Mouse (Mus musculus): ENCODE data around the gene Eps15l1.

The Eps15l1 gene

DNA sequence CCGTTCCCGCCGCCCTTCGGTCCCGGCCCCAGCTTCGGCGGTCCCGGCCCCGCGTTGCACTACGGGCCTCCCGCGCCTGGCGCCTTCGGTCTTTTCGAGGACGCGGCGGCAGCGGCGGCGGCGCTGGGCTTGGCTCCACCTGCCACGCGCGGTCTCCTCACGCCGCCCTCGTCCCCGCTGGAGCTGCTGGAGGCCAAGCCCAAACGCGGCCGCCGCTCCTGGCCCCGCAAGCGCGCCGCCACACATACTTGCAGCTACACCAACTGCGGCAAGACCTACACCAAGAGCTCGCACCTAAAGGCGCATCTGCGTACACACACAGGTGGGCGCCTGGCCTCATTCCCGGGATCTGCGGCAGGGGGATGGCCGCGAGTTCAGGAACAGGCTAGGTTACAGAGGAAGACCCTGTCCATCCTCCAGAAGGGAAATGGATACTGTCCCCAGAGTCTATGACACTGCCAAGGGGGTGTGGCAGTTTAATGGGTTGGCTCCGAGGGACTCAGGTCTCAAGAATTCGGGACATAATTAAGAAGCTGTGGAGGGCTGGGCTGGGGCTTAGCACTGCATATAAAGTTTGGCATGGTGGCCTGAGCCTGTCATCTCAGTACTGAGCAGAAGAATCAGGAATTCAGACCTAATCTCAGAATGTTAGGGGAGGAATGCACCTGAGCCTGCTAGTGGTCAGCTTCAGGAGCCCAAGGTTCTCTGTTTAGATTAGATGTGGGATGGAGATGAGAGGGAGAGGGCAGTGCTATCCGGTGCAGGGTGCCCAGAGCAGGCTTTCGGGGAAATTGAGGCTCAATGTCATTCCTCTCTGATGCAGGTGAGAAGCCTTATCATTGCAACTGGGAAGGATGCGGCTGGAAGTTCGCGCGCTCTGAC lies 101.1 kb downstream of the Eps15l1 start:
- peak; percentile 40 for DNase-seq (ENCODE audit: low spot score)

DNA sequence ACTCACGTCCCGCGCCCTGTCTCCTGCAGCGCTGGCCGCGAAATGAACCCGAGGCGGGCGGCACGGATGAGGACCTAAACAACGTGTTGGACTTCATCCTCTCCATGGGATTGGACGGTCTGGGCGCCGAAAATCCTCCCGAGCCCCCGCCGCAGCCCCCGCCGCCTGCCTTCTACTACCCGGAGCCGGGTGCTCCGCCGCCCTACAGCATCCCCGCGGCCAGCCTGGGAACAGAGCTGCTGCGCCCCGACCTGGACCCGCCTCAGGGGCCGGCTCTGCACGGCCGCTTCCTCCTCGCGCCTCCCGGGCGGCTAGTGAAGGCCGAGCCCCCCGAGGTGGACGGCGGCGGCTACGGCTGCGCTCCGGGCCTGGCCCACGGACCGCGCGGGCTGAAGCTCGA lies 101.9 kb downstream of the Eps15l1 start:
- DNase-seq (ENCODE audit: low spot score) = no peak

DNA sequence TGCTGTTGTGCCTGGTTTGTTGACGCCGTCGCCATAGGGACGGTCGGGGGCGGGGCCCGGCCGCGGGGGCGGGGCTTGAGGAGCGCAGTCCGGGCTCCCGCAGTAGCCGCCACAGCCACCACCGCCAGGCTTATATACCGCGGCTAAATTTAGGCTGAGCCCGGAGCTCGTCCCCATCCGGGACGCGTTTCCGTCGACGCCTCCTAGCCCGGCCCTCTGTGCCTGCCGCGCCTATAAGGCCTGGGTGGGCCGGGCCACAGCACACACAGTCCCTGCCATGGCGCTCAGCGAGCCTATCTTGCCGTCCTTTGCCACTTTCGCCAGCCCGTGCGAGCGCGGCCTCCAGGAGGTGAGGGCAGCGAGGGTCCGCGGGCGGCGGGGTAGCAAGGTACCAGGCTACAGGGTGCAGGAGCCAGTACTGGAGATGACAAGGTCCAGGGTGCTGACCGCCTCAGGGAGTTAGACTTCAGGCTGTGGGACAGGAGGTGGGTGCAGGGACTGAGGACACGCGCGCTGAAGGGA lies 102.4 kb downstream of the Eps15l1 start, which contains the start of gene Klf2:
Gene Klf2, plus strand, starts transcription at position 233 of the 522 bp plus-strand sequence.
- DNase-seq (ENCODE audit: low spot score) = peak; percentile 100

DNA sequence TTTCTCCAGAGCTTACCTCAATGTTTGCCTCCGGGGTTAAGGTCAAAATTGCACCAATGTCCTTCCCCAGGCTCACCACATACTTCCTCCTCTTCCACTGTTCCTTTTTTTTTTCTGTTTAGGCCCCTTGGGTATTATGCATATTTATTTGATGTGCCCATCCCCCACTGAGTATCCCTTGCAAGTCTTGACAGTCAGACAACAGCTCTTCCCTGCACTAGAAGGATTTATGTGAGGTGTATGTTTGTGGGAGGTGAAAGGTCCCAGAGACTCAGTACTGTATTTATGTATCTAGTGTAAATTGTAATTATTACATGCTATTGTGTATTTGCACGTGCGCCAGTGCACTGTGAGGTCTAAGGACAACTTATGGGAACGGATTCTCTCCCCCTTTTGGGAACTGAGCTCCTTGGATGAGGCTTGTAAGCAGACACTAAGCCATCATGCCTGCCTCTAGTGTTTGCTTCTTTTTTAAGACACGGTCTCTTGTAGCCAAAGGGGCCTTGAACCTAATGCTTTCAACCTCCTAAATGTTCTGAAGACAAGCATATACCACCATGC lies 103.4 kb downstream of the Eps15l1 start:
- DNase-seq (ENCODE audit: low spot score) = peak; percentile 64

DNA sequence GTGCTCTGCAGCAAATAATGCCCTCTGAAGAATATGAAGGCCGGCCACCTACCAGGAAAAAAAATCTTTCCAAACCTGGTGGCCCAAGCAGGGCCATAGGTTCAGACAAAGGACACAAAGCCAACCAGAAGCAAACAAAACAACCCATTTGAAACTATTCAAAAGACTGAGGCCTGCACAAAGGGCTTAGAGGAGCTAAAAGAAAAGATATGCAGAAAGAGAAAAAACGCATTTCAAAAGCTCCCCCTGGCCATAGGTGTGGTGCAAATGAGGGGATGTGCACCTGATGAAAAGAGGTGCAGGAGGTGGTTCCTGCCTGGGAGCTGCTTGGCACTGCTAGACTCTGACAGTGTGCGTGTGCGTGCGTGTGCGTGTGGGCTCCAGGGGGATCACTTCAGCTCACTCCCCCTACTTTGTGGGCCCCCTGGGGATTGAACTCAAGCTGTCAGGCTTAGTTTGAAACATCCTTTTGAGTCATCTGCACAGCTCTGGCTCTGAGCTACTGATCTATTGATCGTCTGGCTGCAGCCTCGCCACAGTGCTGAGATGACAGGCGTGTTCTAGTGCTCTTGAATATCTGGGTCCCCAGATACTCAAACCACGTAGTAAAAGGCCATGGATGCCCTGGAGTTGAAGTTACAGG lies 105.1 kb downstream of the Eps15l1 start:
- DNase-seq (ENCODE audit: low spot score) = no peak

DNA sequence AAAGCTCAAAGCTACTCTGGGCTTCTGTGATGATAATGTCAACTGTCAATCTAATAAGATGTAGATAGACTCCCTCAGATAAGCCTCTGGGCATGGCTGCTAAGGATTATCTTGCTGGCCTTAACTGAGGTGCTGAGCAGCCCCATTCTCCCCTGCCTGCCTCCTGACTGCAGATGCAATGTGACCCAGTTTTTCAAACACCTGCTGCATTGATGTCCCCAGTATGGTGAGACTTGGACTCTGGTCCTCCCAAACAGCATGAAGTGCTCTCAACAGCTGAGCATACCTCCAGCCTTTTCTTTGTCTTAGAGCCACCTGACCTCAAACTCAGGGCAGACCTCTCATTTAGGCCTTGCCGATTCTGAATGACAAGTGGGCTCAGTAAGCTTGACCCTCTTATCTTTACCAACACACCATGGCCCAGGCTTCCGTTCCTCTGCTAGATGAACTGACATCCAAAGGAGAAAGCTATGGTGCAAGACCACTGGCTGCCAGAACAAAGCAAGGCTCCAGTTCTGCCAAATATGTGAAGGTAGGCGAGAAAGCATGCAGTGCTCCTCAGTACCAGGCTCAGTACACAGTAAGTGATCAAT lies 108.2 kb downstream of the Eps15l1 start:
- DNase-seq (ENCODE audit: low spot score) = no peak

DNA sequence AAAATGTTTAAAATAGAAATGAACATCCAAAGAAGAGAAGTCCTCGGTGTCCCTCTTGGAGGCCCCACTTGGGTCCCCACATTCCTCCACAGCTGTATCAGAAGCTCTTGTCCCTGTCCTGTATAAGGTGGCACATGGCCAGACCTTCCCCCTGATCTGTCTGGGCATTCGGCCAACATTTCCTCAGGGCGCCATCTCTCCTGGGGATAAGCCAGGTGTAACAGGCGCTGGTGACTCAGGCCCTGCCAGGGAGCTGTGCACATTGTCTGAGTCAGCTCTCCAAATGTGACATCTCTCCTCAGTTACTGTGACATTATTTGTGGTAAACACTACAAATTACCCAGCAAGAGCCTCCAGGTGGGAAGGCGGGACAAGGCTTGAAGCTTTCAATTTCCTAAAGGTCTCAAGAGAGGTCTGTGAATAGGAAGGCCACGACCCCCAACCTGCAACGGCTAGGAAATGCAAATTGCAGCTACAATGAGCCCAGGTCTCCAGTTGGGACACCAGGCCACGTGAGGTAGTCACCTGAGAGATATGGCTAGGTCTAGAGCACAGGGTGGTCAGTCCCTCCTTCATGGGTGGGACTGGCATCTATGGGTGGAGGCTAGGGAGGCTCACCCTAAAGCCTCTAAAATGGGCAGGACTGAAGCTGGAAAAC lies 110.3 kb downstream of the Eps15l1 start:
- DNase-seq (ENCODE audit: low spot score) = no peak

DNA sequence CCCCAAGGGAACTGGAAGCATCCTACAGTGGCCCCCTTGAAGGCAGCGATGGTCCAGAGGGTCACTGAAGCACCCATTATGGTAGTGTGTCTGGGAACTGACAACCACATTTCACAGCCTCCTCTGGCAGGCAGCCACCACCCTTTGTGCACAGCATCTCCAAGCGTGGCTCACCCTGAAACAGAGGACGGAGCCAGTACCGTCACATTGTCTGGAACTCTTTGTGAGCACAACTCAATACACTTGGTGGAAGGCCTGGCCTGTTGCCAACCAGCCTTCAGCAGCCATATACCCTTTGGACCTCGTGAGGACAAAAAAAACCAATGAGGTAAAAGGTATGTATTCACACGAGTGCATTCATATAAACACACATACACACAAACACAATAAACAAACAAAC lies 113.0 kb downstream of the Eps15l1 start:
- peak; percentile 49 for DNase-seq (ENCODE audit: low spot score)

DNA sequence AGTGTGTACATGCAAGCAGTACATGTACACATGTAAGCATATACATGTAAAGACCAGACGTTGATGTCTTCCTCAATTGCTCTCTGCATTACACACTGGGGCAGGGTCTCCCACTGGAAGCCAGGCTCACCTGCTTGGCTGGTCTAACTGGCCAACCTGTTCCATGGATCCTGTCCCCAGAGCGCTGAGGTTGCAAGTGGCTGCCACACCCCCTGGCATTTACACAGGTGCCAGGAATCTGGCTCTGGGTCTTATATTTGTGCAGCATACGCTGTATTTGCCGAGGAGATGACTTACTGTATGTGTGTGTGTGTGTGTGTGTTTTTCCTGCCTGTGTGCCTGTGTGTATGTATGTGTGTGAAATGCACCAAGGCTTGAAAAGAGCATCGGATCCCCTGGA lies 114.3 kb downstream of the Eps15l1 start:
- no peak for DNase-seq (ENCODE audit: low spot score)

DNA sequence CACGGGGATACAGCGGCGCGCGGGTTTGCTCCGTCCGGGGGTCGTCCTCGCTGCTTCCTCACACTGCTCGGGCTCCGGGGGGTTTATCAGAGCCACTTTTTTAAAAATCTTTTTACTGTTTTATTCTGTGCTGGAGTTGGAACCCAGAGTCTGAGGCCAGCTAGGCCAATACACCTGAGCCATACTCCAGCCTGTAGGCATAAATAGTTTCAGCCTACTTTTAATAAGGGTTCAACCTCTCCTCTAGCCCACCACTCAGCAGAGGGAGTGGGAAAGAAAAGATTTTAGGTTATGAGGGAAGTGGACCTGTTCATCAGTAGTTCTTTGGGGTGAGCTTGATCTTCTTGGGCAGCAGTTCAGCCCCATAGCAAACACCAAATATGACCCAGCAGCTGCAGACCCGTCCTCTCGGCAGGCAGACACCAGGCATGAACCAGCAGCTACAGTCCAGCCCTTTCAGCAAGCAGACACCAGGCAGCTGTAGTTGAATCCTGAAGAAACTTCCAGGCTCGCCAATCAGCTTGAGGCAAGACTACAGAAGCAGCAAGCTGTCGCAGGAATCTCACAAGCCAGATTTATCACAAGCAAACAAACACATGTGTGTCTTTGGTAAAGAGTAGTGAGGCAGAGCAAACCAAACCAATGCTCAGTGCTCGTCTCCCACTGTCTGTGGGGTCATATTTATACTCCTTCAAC lies 115.9 kb downstream of the Eps15l1 start, which contains the start of gene Gm10282:
Gene Gm10282, minus strand, starts transcription at position 51 of the 696 bp plus-strand sequence.
- no peak for DNase-seq (ENCODE audit: low spot score)

DNA sequence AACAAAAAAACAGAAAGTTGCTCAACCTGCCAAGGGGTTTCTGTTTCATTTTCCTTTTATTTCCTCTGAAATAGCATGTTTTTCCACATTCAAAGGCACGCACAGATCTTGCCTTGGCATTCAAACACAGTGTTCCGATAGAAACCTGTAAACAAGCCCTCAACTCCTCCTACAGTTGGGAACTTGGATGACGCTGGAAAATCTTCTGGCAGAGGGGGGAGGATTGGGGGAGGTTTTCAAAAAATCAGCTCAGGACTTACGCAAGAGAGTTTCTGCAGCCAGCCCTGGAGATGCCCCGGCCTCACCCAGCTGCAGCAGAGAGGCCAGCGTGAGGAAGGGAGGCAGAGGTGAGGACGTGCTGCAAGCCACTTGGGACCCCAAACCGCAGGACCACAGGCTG lies 117.6 kb downstream of the Eps15l1 start:
- DNase-seq (ENCODE audit: low spot score) = peak; percentile 91

DNA sequence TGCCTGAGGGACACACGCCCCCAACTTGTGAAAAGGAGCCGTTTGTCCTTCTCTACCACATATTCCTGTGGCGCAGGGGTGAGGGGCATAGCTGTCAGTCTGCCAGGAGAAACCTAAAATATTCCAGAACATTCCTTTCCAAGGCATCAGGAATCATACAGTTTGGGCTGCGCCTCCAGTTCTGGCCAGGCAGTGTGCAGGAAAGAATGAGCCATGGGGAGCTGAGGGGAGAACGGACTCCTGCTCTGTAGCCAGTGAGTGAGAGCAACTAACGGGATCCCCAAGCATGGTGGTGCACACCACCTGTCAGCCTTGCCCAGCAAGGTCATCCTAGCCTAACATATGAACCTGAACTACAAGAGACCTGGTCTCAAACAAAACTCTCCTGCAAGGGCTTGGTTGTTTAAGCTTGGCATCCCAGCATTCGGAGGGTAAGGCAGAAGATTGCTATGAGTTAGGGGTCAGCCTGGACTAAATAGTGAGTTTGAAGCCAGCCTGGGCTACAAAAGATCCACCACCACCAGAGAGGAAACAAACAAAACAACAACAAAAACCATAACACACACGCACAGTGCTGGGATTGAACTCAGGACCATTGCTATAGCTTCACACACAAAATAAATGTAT lies 118.2 kb downstream of the Eps15l1 start:
- no peak for DNase-seq (ENCODE audit: low spot score)

DNA sequence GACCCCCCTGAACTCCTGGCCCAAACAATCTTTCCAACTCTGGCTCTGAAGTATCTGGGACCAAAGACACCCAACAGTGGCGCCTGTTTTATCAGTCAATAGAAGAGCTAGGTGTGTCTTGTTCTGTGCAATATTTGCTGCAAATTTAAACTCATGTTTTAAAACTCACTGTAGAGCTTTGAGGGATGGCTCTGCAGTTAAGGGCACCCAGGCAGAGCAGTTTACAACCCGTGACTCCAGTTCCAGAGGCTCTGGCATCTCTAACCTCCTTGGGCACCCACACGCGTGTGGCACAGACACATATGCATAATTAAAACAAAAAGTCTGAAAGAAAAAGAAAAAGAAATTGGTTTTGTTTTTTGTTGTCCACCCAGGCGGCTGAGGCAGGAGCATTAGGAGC lies 119.8 kb downstream of the Eps15l1 start:
- DNase-seq (ENCODE audit: low spot score) = no peak

DNA sequence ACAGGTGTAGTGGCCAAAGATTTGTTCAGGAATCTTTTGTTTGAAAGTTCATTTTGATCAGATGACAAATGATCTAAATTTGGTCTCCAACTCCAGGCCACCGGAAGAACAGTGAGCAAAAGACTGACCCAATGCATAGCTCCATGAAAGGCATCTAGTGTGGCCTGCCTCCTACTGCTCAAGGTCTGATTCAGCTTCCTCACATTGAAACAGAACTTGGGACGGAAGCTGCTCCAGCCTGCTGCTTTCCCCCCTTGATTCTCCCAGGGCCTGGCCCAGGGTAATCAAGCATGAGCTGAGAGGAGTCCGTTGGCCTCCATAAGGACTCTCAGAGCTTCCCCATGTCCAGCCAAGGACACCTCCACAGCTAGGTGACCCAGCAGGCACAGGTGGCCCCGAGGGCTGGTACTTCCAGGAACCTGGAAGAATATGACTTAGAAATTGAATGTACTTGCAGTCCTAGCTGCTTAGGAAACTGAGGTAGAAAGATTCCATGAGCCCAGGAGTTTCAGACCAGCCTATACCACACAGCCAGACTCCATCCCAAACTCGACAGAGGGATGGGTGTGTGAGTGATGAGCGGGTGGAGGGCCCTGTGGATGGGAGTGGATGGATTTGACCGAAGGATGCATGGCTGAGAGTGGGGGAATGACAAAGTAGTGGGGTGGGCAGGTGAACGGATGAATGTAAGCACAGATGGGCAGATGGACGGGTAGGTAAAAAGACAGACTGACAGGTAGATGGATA lies 120.4 kb downstream of the Eps15l1 start:
- DNase-seq (ENCODE audit: low spot score) = no peak

DNA sequence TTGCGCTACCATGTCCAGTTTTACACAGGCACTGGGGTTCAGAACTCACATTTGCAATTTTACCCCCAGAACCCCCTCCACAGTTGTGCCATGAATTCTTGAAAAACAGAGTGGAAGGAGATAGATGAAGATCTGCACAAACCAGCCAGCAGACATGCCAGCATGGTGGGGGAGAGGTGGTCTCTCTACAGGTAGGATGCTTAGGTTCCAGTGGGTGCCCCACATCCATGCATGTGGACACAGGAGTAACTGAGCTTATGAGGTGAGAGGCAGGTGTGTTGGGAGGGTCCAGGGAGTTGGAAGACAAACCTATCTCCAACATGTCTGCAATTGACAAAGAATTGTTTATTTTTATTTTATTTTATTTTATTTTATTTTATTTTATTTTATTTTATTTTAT lies 122.3 kb downstream of the Eps15l1 start:
- DNase-seq (ENCODE audit: low spot score) = no peak

DNA sequence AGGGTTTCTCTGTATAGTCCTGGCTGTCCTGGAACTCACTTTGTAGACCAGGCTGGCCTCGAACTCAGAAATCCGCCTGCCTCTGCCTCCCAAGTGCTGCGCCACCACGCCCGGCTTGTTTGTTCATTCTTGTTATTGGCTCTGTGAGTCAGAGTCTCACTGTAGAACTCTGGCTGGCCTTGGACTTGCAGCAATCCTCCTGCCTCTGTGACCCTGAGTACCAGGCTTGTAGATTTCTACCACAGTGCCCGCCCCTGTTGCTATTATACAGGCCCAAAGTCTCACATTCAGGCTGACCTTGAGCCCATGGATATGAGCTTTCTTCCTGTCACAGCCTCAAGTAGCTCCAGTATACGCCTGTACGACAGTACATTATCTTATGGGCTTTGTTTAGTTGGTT lies 124.7 kb downstream of the Eps15l1 start:
- DNase-seq (ENCODE audit: low spot score) = no peak

DNA sequence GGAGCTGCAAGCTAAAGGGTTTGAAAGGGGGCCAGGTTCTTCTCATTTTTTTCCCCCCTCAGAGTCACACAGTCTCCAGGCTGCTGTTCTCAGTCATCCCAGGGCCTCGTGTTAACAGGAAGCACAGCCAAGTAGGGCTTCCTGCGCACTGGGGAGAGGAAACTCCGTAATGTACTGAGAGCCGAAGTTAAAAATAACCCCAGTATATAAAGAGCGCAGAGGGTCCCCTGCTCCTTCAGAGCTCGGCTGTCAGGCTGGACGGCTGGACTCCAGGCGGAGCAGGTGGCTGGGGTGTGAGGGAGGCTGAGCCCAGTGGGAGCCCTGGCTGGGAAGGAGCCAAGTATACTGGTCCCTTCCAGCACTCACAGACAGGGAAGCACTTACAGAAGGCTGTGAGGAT lies 125.6 kb downstream of the Eps15l1 start:
- peak; percentile 92 for DNase-seq (ENCODE audit: low spot score)

DNA sequence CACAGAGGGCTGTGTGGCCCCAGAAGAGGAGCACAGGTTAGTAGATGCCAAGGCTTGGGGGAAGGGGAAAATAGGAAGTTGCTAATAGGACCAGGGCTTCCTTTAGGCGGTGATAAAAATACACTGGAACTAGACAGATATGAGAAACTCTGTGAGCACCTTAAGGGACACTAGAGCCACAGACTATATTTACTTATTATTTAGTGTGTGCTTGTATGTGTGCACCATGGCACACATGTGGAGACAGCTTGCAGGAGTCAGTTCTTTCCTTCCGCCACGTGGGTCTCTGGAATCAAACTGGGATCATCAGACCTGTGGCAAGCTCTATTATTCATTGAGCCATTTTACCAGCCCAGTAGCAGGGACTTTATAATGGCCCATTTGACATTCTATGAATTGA lies 126.1 kb downstream of the Eps15l1 start:
- peak; percentile 30 for DNase-seq (ENCODE audit: low spot score)

DNA sequence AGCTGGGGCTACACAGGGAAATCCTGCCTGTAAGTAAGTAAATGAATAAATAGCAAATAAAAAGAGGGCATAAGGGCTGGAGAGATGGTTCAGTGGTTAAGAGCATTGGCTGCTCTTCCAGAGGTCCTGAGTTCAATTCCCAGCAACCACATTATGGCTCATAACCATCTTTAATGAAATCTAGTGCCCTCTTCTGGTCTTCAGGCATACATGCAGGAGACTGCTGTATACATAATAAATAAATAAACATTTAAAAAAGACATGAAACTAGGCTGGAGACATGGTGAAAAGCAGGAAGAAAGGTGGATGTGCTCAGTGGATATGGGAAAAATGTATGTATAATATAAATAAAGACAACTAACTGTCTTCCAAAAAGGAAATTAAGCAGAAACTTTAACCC lies 128.0 kb downstream of the Eps15l1 start:
- no peak for DNase-seq (ENCODE audit: low spot score)

DNA sequence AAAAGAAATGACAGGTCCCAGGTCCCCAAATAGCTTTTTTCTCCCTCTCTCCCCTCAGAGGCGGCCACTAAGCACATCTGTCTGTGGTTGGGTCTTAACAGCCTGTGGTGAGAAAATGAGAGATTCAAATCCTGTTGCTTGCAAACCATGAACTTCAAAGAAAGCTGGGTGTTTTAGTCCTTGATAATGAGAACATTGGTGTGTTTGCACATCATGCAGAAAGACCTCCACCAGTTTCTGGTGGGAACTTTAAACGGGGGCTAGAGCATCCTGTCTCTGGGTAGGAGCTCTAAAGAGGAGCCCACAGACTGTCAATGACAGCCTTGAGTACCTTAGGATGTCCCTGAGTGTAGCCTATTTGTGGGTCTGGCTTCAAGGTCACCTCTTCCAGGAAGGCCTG lies 130.2 kb downstream of the Eps15l1 start:
- no peak for DNase-seq (ENCODE audit: low spot score)

Data from lung, postnatal 25 days (tissue).